Mouse (Mus musculus): Measurements from ENCODE around the gene Rfx4.

GRCm38 (mm10) chr10:84805576-84805975 lies 49.7 kb downstream of the Rfx4 start:
- TF ChIP-seq POLR2A (IDR thresholded peaks at IDR 0.05; ENCODE audit: insufficient read depth, low read length) (no peak), CTCF (IDR thresholded peaks at IDR 0.05; ENCODE audit: low read depth, low read length) (no peak), EP300 (IDR thresholded peaks at IDR 0.05; ENCODE audit: insufficient read depth, low read depth, low read length) (no peak)
